Mouse (Mus musculus) erythroblast, embryonic 14.5 days (primary cell): ENCODE measurements around the gene Nfix.

ENCODE experiments used
- GATA1 ChIP-seq: IDR thresholded peaks from 2 replicates; pipeline ENCODE4 v1.6.1; 2012; ENCODE audit warnings: low read length, inconsistent platforms, mixed read lengths
- TAL1 ChIP-seq: IDR thresholded peaks from 3 replicates; pipeline ENCODE4 v1.6.1; 2012; ENCODE audit warnings: low read length, inconsistent platforms, mixed read lengths

GRCm38 (mm10) chr8:84664566-84665384 lies 135.4 kb downstream of the Nfix start:
- no peak for TF ChIP-seq GATA1
- no peak for TF ChIP-seq TAL1
